Mouse (Mus musculus) ES-Bruce4 (cell line): Measurements from ENCODE around the gene Setd1b. TPM values are rescaled to one million over a fixed set of nuclear protein-coding genes. Genes with fewer than 3 reads are reported as not detected.

ENCODE experiments used
- H3K27ac ChIP-seq: 2 replicates; pipeline ENCODE4 v1.5.1; 2012; ENCODE audit warnings: low read length, inconsistent platforms; ENCODE audit not compliant: insufficient read depth
- H3K27me3 ChIP-seq: 2 replicates; pipeline ENCODE4 v1.6.1; 2012; ENCODE audit warnings: mild to moderate bottlenecking, low read length, inconsistent platforms; ENCODE audit not compliant: control insufficient read depth, poor library complexity, insufficient read depth, severe bottlenecking
- H3K36me3 ChIP-seq: 2 replicates; pipeline ENCODE4 v1.6.1; 2012; ENCODE audit warnings: inconsistent platforms, mild to moderate bottlenecking, low read length, moderate library complexity; ENCODE audit not compliant: control insufficient read depth, poor library complexity, insufficient read depth, severe bottlenecking
- H3K4me1 ChIP-seq: one replicate; pipeline ENCODE4 v1.8.1; 2011; ENCODE audit warnings: low read length; ENCODE audit not compliant: control insufficient read depth, insufficient read depth
- H3K4me3 ChIP-seq: 2 replicates; pipeline ENCODE4 v1.5.1; 2011; ENCODE audit warnings: low read depth, mild to moderate bottlenecking, low read length
- H3K9ac ChIP-seq: 2 replicates; pipeline ENCODE4 v1.6.1; 2012; ENCODE audit warnings: low read depth, mild to moderate bottlenecking, inconsistent platforms; ENCODE audit not compliant: poor library complexity, severe bottlenecking
- H3K9me3 ChIP-seq: replicated peaks from 2 replicates; pipeline ENCODE4 v1.6.1; 2012; ENCODE audit warnings: mild to moderate bottlenecking, low read length, inconsistent platforms; ENCODE audit not compliant: control insufficient read depth, poor library complexity, insufficient read depth, severe bottlenecking
- CTCF ChIP-seq: IDR thresholded peaks from one replicate; pipeline ENCODE4 v1.8.1; 2011; ENCODE audit warnings: low read depth, low read length
- EP300 ChIP-seq: IDR thresholded peaks from 2 replicates; pipeline ENCODE4 v1.6.1; 2011; ENCODE audit warnings: low read depth, low read length; ENCODE audit not compliant: insufficient read depth
- POLR2A ChIP-seq: IDR thresholded peaks from one replicate; pipeline ENCODE4 v1.8.1; 2011; ENCODE audit warnings: low read length; ENCODE audit not compliant: insufficient read depth
- polyA plus RNA-seq: library from polyadenylated mRNA; stranded (reverse); fragments of >200 nt; gene quantifications from 2 replicates; pipeline ENCODE4 v1.2.4, GENCODE M21; 2011; ENCODE audit warnings: low read depth; ENCODE audit not compliant: missing spikeins, insufficient read depth, insufficient read length

Setd1b gene
- polyA plus RNA-seq, 1 experiment, result 8.6 TPM

- Histone ChIP-seq H3K4me1 (no peaks in the 10 kb centered on the region), H3K9ac (no peak overlapping the region), H3K36me3 (peaks cover 4% of the 10 kb centered on the region; the same call in 1 of the 2 replicates), H3K27ac (no peak overlapping the region), H3K9me3 (no peaks in the 10 kb centered on the region), H3K27me3 (no peaks in the 10 kb centered on the region), H3K4me3 (no peak overlapping the region)
- no peak for TF ChIP-seq CTCF
- no peak for TF ChIP-seq POLR2A
- no peak for TF ChIP-seq EP300
These were observed 28.4 kb downstream of the Setd1b start for GRCm38 (mm10) chr5:123170365-123170764.

GRCm38 (mm10) chr5:123171646-123172350, 29.8 kb downstream of the Setd1b start:
- no peaks in the 10 kb centered on the region for H3K9me3 ChIP-seq
- no peaks in the 10 kb centered on the region for H3K36me3 ChIP-seq
- no peak overlapping the region for H3K9ac ChIP-seq
- peak overlapping the region; percentile 28 for H3K4me3 ChIP-seq
- no peak overlapping the region for H3K27ac ChIP-seq
- H3K27me3 ChIP-seq, result no peaks in the 10 kb centered on the region
- no peaks in the 10 kb centered on the region for H3K4me1 ChIP-seq
- TF ChIP-seq CTCF (peak; percentile 95), POLR2A (no peak), EP300 (0 out of 2 replicates have a peak, but pooled peaks have one; percentile 23)

- Histone ChIP-seq H3K9ac (no peak overlapping the region), H3K9me3 (no peaks in the 10 kb centered on the region), H3K27ac (no peak overlapping the region), H3K4me3 (no peak overlapping the region), H3K36me3 (no peaks in the 10 kb centered on the region), H3K4me1 (no peaks in the 10 kb centered on the region), H3K27me3 (no peaks in the 10 kb centered on the region)
- no peak for TF ChIP-seq POLR2A
- TF ChIP-seq EP300, result no peak
- TF ChIP-seq CTCF, result no peak
These were observed 36.8 kb downstream of the Setd1b start for GRCm38 (mm10) chr5:123178792-123179191.

- Histone ChIP-seq H3K27ac (no peak overlapping the region), H3K9me3 (no peaks in the 10 kb centered on the region), H3K4me3 (no peak overlapping the region), H3K27me3 (no peaks in the 10 kb centered on the region), H3K9ac (no peak overlapping the region), H3K36me3 (no peaks in the 10 kb centered on the region), H3K4me1 (no peaks in the 10 kb centered on the region)
- no peak for TF ChIP-seq CTCF
- no peak for TF ChIP-seq EP300
- TF ChIP-seq POLR2A, result no peak
These were observed 38.4 kb downstream of the Setd1b start for GRCm38 (mm10) chr5:123180390-123180789.

- no peak overlapping the region for H3K9ac ChIP-seq
- H3K27ac ChIP-seq, result no peak overlapping the region
- no peaks in the 10 kb centered on the region for H3K36me3 ChIP-seq
These were observed 39.5 kb downstream of the Setd1b start for GRCm38 (mm10) chr5:123181536-123181935.

GRCm38 (mm10) chr5:123182651-123183050, 40.7 kb downstream of the Setd1b start, which contains the start of gene Hpd:
Gene Hpd (minus strand): TSS chr5:123182727.
- no peaks in the 10 kb centered on the region for H3K4me1 ChIP-seq

More at GRCm38 (mm10) chr5:123181536-123181935, 39.5 kb downstream of the Setd1b start:
- H3K9me3 ChIP-seq, result no peaks in the 10 kb centered on the region
- no peak overlapping the region for H3K4me3 ChIP-seq
- no peak for TF ChIP-seq CTCF
- no peak for TF ChIP-seq POLR2A
- H3K27me3 ChIP-seq, result no peaks in the 10 kb centered on the region
- no peaks in the 10 kb centered on the region for H3K4me1 ChIP-seq

More at GRCm38 (mm10) chr5:123182651-123183050, 40.7 kb downstream of the Setd1b start, which contains the start of gene Hpd:
- TF ChIP-seq POLR2A (no peak), CTCF (no peak), EP300 (no peak)
- H3K27me3 ChIP-seq, result no peaks in the 10 kb centered on the region
- no peak within 1 kb of the TSS for H3K27ac ChIP-seq
- H3K36me3 ChIP-seq, result no peaks in the 10 kb centered on the region
- H3K9me3 ChIP-seq, result no peaks in the 10 kb centered on the region
- H3K9ac ChIP-seq, result no peak within 1 kb of the TSS
- no peak within 1 kb of the TSS for H3K4me3 ChIP-seq
